Mouse (Mus musculus) ES-Bruce4 (cell line): ENCODE data around the gene Gm884.

Source experiments
- EP300 ChIP-seq: IDR thresholded peaks from 2 replicates; pipeline ENCODE4 v1.6.1; 2011; ENCODE audit warnings: low read depth, low read length; ENCODE audit not compliant: insufficient read depth
- POLR2A ChIP-seq: IDR thresholded peaks from one replicate; pipeline ENCODE4 v1.8.1; 2011; ENCODE audit warnings: low read length; ENCODE audit not compliant: insufficient read depth

DNA sequence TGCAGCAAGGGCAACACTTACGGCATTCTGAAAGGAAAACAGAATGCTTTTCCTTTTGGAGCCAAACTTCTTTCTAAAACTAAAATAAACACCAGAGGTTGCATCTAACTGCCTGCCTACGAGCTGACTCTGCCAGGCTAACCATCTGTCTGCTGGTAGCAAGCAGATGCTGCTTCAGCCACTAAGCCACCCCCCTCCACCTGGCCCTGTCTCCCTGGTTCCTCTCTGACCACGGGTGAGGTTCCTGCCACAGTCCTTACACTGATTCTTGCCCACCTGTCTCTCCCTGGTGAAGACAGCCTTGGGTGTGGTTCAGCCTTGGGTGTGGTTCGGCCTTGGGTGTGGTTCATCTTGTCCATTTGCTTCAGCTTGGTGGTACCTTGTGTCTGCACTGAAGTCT is 40.9 kb upstream of the Gm884 start:
- TF ChIP-seq POLR2A (no peak), EP300 (no peak)
